Comparison of ENCODE assay signal across 22 mouse cellular contexts in genomic region chr9:58789476-58789875, GRCm38 (mm10). TPM values are rescaled to one million over a fixed set of nuclear protein-coding genes. Genes with fewer than 3 reads are reported as not detected.
DNase-seq lines count a peak whose midpoint lies in the region; TF ChIP-seq lines count a peak whose summit lies in the region.
"Had no signal": no experiment of that assay in that cellular context is flagged by ENCODE, and none has a peak within 500 bp of the region (broad histone marks: within the 10 kb centered on the region; RNA-seq: fewer than 3 reads in every experiment).

No protein-coding gene starts in this region.

- H3K27ac ChIP-seq in cerebellum, adult 2 months (ENCODE audit: insufficient read depth, low read length), result no peak overlapping the region

- no peaks in the 10 kb centered on the region for H3K4me1 ChIP-seq in cerebellum, adult 2 months (ENCODE audit: control insufficient read depth, insufficient read depth, low read length)

- H3K27me3 ChIP-seq in cerebellum, adult 2 months (ENCODE audit: control insufficient read depth, insufficient read depth, low read length), result no peaks in the 10 kb centered on the region
- H3K27me3 ChIP-seq: CH12.LX had no signal

- no peak overlapping the region for H3K4me3 ChIP-seq in cerebellum, adult 2 months (replicated peaks; ENCODE audit: insufficient read depth, low read depth, low read length)

- intact Hi-C loops in left cerebral cortex, postnatal 4 days (cut with DNase I), result no loop called here

- TF ChIP-seq CTCF in cerebellum, adult 2 months (IDR thresholded peaks at IDR 0.05; ENCODE audit: borderline replicate concordance, insufficient read depth, low read depth, low read length), result no peak

- DNase-seq in cerebellum, postnatal 10 days, result peak; percentile 50 to 53
- no peak for DNase-seq in cerebellum, postnatal 25 days
- DNase-seq in cerebellum, postnatal 14 days, result peak; percentile 36 to 44
- no peak for DNase-seq in cerebellum, adult 2 months
- peak; percentile 23 for DNase-seq in left cerebral cortex, postnatal 4 days
- no peak for DNase-seq in left cerebral cortex, adult 8-10 months (ENCODE audit: low spot score in 2 of 2)
- DNase-seq: adrenal gland, adult 2 months; adrenal gland, adult 8-10 months; adrenal gland, postnatal 10 days; adrenal gland, postnatal 14 days; adrenal gland, postnatal 25 days; adrenal gland, postnatal 36 days; B cell, adult 2 months; cerebellum, adult 11 months; cerebellum, adult 11-12 months; cerebellum, adult 18-20 months had no signal

- 67% methylated on average over 3 of the region's 3 CpGs for WGBS in cerebellum, adult 2 months

- TF ChIP-seq POLR2A in cerebellum, adult 2 months (IDR thresholded peaks at IDR 0.05; ENCODE audit: borderline replicate concordance, insufficient read depth, low read length), result no peak

RNA-seq across cellular contexts. Expression of gene Hcn4, which starts 33.7 kb away (rescaled TPM):
- 4.1 and 4.9 TPM in 2 replicates for polyA plus RNA-seq in cerebellum, adult 2 months (2012; rRNA removed)
- total RNA-seq in left cerebral cortex, postnatal 4 days (2021), result 10 to 100 TPM; 36.7 to 37.3 TPM
- total RNA-seq in left cerebral cortex, adult 8-10 months (2022), result 1 to 10 TPM; 4.8 to 6.2 (median 5.5) TPM
- total RNA-seq: CH12.LX, MEL had no signal
- polyA plus RNA-seq: activated CD4-positive, CD25-positive, alpha-beta regulatory T cell, adult 4 months; C2C12; CD4-positive, CD25-positive, alpha-beta regulatory T cell, adult 4 months; G1E had no signal

RNA-seq across cellular contexts. Expression of gene Rec114, which starts 45.7 kb away (rescaled TPM):
- 1.0 and 1.5 TPM in 2 replicates for polyA plus RNA-seq in cerebellum, adult 2 months (2012; rRNA removed)
- under 1 TPM in 1 of 2 experiments, not detected in 1; 0.74 TPM for total RNA-seq in left cerebral cortex, postnatal 4 days (2021)
- not detected for total RNA-seq in left cerebral cortex, adult 8-10 months (2022)
- total RNA-seq: adrenal gland, postnatal 25 days; CH12.LX had no signal
- polyA plus RNA-seq: activated CD4-positive, CD25-positive, alpha-beta regulatory T cell, adult 4 months; G1E had no signal

Comparison
In these comparisons a context has a peak if more than half of its experiments do, and no peak if none do; other contexts are left out.
1. DNase-seq: peak in cerebellum, postnatal 10 days (2 of 2), cerebellum, postnatal 14 days (2 of 2) and left cerebral cortex, postnatal 4 days (single experiment); none in cerebellum, postnatal 25 days (0 of 2), cerebellum, adult 2 months (0 of 2) and left cerebral cortex, adult 8-10 months (0 of 2).
2. RNA of gene Hcn4, which starts 33.7 kb away (total RNA-seq): 36.7 to 37.3 TPM in left cerebral cortex, postnatal 4 days; 4.8 to 6.2 TPM in left cerebral cortex, adult 8-10 months; every median in the first group is over 4 times any median in the second.